Mouse (Mus musculus) urinary bladder, postnatal 14 days (tissue): ENCODE measurements at regions not wholly inside any gene's neighbourhood (a gene's known extent, or its start where the extent isn't known, plus 50 kb on each side); places are given as distances from the start of the nearest gene placed in this dataset.

Experiments
- DNase-seq: peaks from one replicate; pipeline ENCODE4 v3.0.0; 2021; ENCODE audit warnings: low spot score

GRCm38 (mm10) chr1:190639846-190640245 lies 271.7 kb downstream of the Rps6kc1 start:
- DNase-seq = no peak

GRCm38 (mm10) chr1:190634935-190635334 lies 276.6 kb downstream of the Rps6kc1 start:
- no peak for DNase-seq

- DNase-seq = no peak
Observed at GRCm38 (mm10) chr1:190631641-190632040, 279.9 kb downstream of the Rps6kc1 start.

DNA sequence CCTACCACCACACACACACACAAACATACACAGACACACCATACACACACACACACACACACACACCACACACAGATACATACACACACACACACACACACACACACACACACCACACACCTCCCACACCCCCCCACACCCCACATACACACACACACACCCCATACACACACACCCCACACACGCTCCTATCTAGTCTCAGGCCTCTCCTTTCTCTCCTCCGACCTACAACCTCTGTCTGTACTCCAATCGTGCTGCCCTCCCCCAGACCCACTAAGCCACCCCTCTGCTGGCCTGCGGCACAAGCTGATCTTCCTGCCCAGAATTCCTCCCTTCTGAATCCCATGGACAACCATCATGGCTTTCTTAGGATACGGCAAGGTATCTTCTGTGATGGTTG lies 281.4 kb downstream of the Rps6kc1 start:
- DNase-seq = no peak

- DNase-seq = no peak
Observed at GRCm38 (mm10) chr1:190623916-190624315, 287.7 kb downstream of the Rps6kc1 start.

DNA sequence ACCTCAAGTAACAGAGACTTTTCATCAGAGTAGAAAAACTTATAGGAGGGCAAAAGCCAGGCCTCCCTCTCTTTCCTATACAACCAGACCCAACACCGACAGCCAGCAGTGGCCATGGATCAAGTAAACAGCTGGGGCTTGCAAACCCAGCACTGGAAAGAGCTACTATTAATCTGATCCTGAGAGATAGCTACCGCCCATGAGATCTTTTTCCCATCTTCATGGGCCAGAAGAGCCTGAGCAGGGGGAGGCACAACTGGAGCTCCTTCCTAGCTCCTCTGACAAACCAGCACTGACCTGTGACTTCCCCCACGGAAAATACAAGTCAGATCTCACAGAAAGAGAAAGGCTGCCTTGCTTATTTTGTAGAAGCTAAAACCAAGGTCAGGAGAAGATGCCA lies 311.1 kb downstream of the Rps6kc1 start:
- DNase-seq = no peak

GRCm38 (mm10) chr1:190599622-190600021 lies 311.9 kb downstream of the Rps6kc1 start:
- DNase-seq = no peak

DNA sequence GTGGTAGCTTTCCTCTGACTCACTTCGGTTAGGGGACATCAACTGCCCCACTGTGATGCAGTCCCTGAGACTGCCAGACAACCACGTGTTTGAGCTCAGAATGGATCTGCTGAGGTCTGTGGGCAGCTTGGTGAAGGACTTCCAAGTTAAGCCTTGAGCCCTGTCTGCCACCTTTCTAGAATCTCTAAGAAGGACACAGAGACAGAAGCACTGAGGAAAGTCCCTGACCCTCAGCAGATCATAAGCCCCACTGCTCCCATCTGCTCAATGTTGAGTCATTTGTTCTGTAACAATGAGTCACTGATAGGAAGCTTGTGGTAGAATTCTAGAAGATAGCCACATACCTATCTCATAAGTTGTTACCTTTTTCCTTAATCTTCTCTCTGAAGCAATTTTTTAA lies 315.4 kb downstream of the Rps6kc1 start:
- no peak for DNase-seq

GRCm38 (mm10) chr1:190591621-190592020 lies 319.9 kb downstream of the Rps6kc1 start:
- no peak for DNase-seq

DNA sequence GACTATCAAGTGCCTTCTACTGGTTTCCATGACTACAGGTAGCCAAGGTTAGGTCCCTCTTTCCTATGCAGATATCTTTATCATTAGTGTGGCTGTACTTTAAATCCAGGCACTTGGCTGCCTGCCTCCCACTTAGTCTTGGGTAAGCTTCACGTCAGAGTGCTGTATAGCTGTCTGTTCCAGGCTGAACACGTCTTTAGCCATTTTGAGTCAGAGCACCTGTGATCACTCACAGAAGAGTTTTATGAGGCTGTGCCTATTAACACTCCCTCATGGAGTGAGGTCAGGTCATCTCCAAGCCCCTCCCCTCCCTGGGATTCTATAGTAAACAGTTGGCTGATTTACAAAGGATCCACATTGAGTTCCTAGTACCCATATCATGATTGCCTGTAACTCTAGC lies 322.0 kb downstream of the Rps6kc1 start:
- no peak for DNase-seq

GRCm38 (mm10) chr1:190583272-190583671 lies 328.3 kb downstream of the Rps6kc1 start:
- DNase-seq = no peak

DNA sequence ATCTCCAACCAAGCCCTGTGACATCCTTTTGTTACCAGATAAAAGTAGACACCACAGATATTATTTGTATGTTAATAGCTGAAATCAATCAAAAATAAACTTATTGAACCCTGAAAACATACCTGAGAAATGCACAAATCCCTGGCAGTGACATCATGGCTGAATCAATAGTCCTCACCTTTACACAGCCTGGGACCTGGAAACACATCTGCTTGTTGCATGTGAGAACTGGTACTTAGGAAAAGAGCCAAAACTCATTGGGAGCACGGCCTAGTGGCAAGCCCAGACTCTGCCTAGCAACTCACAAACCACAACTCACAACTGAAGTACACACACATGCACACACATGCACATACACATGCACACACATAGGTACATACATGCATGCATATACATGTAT lies 330.9 kb downstream of the Rps6kc1 start:
- DNase-seq = no peak

DNA sequence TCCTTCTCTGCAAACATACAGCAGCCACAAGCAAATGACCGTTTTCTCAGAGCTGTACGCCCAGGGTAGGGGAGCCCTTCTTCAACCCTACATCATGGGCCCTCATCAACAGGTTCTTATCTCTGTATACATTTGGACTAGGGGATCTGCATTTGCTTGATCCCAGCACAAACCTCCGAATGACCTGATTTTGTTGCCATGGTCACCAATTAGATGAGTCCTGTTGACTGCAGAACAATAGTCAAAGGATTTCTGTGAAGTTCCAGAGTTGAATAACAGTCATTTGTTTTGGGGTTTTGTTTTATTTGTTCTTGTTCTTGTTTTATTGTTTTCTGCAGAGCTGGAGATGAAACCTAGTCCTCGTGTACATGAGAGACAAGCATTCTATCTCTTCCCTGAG lies 340.6 kb downstream of the Rps6kc1 start:
- DNase-seq = no peak

GRCm38 (mm10) chr1:190570563-190570962 lies 341.0 kb downstream of the Rps6kc1 start:
- DNase-seq = no peak

DNA sequence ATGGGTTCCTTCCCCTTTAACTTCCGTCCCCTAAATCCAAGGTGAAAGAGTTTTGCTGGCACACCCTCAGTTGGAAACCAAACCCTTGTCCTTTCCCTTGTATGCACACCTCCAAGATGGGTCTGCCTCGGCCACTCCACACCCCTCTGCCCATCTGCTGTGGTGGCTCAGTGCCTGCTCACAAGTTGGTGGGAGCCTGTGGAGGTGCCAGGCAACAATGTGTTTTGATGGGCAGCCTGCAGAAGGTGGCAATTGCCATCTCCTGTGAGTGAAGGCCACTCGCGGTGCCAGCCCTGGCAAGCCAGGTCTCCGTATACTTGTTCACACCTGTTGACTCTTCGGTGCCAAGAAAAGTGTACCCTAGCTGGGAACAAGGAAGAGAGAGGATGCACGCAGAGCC lies 344.8 kb downstream of the Rps6kc1 start:
- DNase-seq = no peak

GRCm38 (mm10) chr1:190562865-190563457 lies 348.6 kb downstream of the Rps6kc1 start:
- DNase-seq = no peak

DNA sequence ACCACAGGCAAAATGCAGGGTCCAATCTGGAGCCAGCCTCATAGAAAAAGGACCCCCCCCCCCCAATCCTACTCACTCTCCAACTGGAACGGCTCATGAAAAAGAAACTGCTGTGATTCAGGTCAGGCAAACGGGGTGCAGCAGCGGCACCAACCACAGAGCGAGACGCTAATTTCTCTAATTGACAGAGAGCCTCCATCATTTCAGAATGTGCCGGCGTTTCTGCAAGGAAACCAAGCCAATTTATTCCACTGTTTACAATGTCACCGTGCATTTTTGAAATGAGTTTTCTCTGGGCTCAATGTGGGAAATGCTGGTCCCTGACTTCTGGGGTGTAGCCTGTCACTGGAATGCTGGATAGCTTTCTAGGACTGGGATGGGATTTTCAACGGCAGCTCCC lies 351.5 kb downstream of the Rps6kc1 start:
- no peak for DNase-seq

DNA sequence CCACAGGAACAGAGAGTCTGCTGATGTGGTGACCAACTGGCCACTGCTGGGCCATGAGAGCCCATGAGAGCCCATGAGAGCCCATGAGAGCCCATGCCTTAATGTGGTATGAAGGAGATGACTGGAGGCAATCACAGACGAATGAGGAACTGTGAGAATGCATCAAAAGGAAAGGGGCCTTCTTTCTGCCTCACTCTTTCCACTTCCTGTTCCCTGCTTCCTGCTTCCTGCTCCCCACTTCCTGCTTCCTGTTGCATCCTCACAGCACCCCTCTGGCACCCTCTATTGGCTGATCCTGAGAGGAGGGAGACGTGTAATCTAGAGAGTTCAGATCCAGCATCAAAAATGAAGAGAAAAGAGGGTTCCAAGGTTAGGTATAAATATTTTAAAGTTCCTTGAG lies 369.7 kb downstream of the Rps6kc1 start:
- DNase-seq = no peak

GRCm38 (mm10) chr1:190532879-190533676 lies 362.6 kb upstream of the Prox1 start:
- no peak for DNase-seq

DNA sequence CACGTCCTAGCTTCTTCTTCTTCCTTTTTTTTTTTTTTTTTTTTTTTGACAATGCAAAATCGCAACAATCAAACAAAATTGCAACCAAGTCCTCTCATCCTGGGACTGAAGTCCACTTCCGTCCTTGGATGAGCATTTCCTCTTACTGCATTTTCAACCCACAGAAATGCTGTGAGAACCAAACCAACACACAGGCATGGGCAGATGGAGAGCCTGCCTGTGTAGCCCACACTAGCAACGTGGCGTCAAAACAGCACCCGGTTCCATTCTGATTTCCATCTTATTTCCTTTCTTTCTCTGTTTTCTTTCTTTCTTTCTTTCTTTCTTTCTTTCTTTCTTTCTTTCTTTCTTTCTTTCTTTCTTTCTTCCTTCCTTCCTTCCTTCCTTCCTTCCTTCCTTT lies 360.7 kb upstream of the Prox1 start:
- DNase-seq = no peak

DNA sequence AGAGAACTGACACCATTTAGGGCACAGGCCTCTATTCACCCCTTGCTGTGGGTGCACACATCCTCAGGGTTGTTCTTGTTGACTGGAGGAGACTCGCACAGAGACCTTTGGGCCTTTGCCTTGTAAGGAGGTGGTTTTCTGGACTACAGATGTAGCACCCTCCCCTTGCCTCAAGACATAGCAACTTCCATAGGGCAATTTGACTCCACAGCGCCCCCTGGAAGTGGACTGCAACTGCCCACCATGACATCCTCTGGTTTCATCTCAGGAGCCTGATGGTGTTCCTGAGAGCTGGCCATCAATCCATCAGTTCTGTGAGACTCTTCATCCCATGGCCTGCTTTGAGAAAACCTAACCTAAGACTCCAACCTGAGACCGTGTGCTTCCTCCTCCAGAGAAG lies 359.6 kb upstream of the Prox1 start:
- no peak for DNase-seq

DNA sequence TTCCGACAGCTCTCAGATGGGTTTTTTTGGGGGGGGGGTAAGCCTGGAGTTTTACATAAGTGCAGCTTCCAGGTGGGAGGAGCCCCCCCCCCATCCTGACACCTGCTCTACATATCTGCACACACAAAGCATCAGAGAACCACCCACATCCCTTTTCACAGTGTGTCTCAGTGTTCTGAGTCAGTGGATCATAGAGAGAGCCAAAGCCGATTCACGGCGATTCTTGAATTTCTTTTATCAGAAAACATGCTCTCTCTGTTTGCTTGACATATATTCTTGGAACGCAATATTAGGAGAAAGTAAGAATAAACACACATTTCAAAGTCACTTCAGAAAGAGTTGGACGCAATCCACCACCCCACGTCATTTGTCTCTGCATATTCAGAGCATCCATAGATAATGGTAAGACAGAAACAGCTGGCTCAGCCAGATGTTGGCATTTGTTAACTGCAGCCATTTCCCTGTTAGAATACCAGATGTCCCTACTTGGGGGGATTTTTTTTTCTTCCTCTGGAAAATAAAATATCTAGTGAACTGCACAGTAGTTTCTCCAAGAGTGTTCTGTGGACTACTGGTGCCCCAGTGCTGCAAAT lies 357.1 kb upstream of the Prox1 start:
- DNase-seq = no peak

- no peak for DNase-seq
Observed at GRCm38 (mm10) chr1:190526634-190527033, 356.1 kb upstream of the Prox1 start.

- DNase-seq = no peak
Observed at GRCm38 (mm10) chr1:190526046-190526445, 355.5 kb upstream of the Prox1 start.
